Mouse (Mus musculus): ENCODE data around the gene Brinp1. TPM values are rescaled to one million over a fixed set of nuclear protein-coding genes. Genes with fewer than 3 reads are reported as not detected.
A peak's percentile ranks its signal among the peaks of the same experiment; 100 is the strongest.

Gene Brinp1
- polyA plus RNA-seq, 1 experiment from 2014 or later = 1.8 TPM

DNA sequence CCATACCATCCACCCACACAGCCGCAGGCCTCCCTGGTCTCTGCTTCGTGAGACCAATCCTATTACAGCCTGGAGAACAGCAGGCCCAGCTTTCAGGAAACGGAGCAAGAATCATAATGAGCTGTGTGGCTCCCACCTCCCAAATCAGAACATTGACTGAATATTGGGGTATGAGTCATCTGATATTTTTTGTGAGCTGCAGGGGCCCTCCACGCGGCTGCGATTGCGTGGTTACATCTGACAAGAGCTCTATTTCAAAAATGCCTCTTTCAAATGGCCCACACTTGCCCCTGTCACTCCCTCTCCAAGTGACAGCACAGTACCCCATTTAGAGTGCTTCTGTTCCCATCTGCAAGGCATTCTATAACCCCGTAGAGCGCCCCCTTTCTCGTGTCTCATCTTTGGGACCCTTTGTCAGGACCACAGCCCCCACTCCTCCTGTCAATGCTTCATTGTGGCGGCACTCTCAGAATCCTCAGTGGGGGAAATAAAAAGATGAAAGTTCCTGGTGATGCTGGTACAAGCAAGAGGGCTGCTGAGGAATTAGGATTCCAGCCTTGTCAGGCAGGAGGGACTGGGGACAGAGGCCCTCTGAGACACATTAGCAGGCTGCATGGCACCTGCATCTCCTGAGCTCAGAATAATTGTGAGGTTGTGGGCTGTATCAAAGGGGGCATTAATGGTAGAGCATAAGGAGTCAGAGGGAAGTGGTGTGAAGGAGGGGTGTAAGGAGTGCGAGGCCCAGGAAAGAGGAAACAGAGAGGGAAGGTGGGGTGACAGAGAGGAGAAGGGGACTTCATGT, 188.2 kb downstream of the Brinp1 start:
- Histone ChIP-seq H3K27ac (no peak overlapping the region), H3K4me3 (replicated peaks; ENCODE audit: low read depth, low read length) (no peak overlapping the region), H3K27me3 (ENCODE audit: insufficient read depth, low read length) (no peaks in the 10 kb centered on the region), H3K36me3 (ENCODE audit: insufficient read depth, low read length) (no peaks in the 10 kb centered on the region), H3K9me3 (replicated peaks; ENCODE audit: low read length) (no peaks in the 10 kb centered on the region), H3K4me2 (ENCODE audit: low read length) (no peak overlapping the region), H3K9ac (ENCODE audit: low read depth, low read length) (no peak overlapping the region), H3K4me1 (replicated peaks; ENCODE audit: insufficient read depth, low read length) (no peaks in the 10 kb centered on the region)
- DNase-seq (ENCODE audit: low spot score) (no peak), ATAC-seq (replicated peaks; ENCODE audit: low FRiP score, low read depth) (no peak)
- TF ChIP-seq CTCF (IDR thresholded peaks at IDR 0.05; ENCODE audit: low read depth) = no peak
- 82% methylated on average over 12 of the region's 12 CpGs for WGBS

DNA sequence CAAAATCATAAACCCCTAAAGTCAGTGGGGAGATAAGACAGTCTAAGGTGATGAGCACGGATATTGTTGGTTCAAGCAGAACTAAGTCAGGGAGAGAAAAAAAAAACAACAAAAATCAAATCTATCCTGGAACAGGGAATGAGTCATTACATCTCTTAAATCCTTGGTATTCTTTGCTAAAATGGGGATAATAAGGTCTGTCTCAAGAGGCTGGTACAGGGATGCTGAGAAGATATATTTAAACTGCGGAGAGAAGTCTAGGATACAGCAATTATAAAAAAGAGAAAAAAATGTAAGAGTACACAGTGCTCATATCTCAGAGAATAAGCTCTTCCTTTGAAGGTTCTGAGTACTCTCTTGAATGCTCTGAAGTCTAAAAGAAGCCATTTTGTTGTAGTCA, 189.3 kb downstream of the Brinp1 start:
- no peaks in the 10 kb centered on the region for H3K4me1 ChIP-seq (replicated peaks; ENCODE audit: insufficient read depth, low read length)
- H3K27ac ChIP-seq = no peak overlapping the region
- DNase-seq (ENCODE audit: low spot score) (no peak), ATAC-seq (replicated peaks; ENCODE audit: low FRiP score, low read depth) (no peak)
- H3K4me2 ChIP-seq (ENCODE audit: low read length) = no peak overlapping the region
- no peaks in the 10 kb centered on the region for H3K9me3 ChIP-seq (replicated peaks; ENCODE audit: low read length)
- no peaks in the 10 kb centered on the region for H3K27me3 ChIP-seq (ENCODE audit: insufficient read depth, low read length)
- H3K9ac ChIP-seq (ENCODE audit: low read depth, low read length) = no peak overlapping the region
- WGBS = 92% methylated on average over 2 of the region's 2 CpGs
- no peaks in the 10 kb centered on the region for H3K36me3 ChIP-seq (ENCODE audit: insufficient read depth, low read length)
- no peak overlapping the region for H3K4me3 ChIP-seq (replicated peaks; ENCODE audit: low read depth, low read length)
- TF ChIP-seq CTCF (IDR thresholded peaks at IDR 0.05; ENCODE audit: low read depth) = no peak

DNA sequence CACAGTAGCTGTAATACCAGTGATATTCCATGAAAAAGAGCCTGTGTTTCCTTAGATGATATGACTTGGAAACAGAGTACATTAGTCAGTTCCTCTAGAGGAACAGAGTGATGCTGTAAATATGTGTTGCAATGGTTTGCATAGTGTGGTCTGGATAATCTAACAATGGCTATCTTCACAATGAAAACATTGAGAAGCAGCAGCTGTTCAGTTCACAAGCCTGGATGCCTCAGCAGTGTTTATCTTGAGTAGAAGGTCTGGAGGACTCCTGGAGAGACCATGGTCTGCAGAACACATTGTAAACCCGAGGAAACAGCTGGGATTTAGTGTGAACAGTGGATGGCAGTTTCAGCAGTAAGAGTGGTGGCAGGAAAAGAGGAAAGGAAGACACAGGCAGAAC, 233.2 kb downstream of the Brinp1 start:
- peak; percentile 0 for DNase-seq (ENCODE audit: low spot score)
- Histone ChIP-seq H3K9ac (ENCODE audit: low read depth, low read length) (no peak overlapping the region), H3K27ac (no peak overlapping the region), H3K4me2 (ENCODE audit: low read length) (no peak overlapping the region), H3K4me1 (replicated peaks; ENCODE audit: insufficient read depth, low read length) (no peaks in the 10 kb centered on the region), H3K4me3 (replicated peaks; ENCODE audit: low read depth, low read length) (no peak overlapping the region), H3K9me3 (replicated peaks; ENCODE audit: low read length) (no peaks in the 10 kb centered on the region), H3K36me3 (ENCODE audit: insufficient read depth, low read length) (no peaks in the 10 kb centered on the region), H3K27me3 (ENCODE audit: insufficient read depth, low read length) (no peaks in the 10 kb centered on the region)
- no peak for TF ChIP-seq CTCF (IDR thresholded peaks at IDR 0.05; ENCODE audit: low read depth)
- no peak for ATAC-seq (replicated peaks; ENCODE audit: low FRiP score, low read depth)
- WGBS = 18% methylated on average over 1 of the region's 1 CpGs
